Mouse (Mus musculus): ENCODE data around the gene Hmcn1. TPM values are rescaled to one million over a fixed set of nuclear protein-coding genes. Genes with fewer than 3 reads are reported as not detected.

Gene Hmcn1
- polyA plus RNA-seq, 1 experiment: 0.12 TPM

DNA sequence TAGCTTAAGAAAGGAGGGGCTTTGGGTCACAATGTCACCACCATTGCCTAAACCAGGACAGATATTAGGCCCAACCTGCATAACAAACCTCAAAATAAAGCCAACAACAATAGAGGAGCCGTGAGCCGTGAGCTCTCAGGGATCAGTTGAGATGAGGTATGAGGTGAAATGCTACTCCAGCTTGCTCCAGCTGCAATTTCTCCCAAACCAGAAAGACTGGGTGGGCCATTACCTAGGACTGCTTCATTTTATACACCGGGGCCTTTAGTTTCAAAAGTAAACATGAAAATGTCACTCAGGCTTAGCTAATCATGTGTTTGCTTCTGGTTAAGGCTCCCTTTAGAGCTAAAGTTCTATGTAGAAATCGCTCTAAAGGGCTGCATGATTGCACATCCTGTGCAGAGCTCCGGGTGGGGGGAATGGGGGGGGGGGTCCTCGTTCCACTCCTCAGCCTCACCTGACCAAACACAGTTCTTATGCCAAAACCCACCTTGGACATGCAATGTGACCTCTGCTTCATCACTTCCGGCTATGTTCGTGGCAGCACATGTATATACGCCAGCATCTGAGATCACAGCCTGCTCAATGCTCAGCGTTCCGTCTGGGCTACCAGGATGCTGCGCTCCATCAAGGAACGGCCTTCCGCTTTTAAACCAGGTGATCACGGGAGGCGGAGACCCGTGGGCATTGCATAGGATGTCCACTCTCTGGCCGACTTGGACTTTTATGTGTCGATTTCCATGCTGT is 250.0 kb downstream of the Hmcn1 start:
- no peaks in the 10 kb centered on the region for H3K27me3 ChIP-seq (ENCODE audit: control insufficient read depth, insufficient read depth, insufficient read length)
- H3K36me3 ChIP-seq (ENCODE audit: control insufficient read depth, insufficient read depth): no peaks in the 10 kb centered on the region
- no peaks in the 10 kb centered on the region for H3K79me2 ChIP-seq (ENCODE audit: control insufficient read depth, insufficient read depth)
- no peak overlapping the region for H3K4me3 ChIP-seq
- no peak for TF ChIP-seq E2F4 (IDR thresholded peaks at IDR 0.05; ENCODE audit: insufficient read depth)
- H3K4me2 ChIP-seq (ENCODE audit: low read depth): no peak overlapping the region
- H3ac ChIP-seq (ENCODE audit: control insufficient read depth, insufficient read length): no peak overlapping the region

GRCm38 (mm10) chr1:150742376-150743087 is 250.7 kb downstream of the Hmcn1 start:
- Histone ChIP-seq H3K36me3 (ENCODE audit: control insufficient read depth, insufficient read depth) (no peaks in the 10 kb centered on the region), H3ac (ENCODE audit: control insufficient read depth, insufficient read length) (no peak overlapping the region), H3K27me3 (ENCODE audit: control insufficient read depth, insufficient read depth, insufficient read length) (no peaks in the 10 kb centered on the region), H3K79me2 (ENCODE audit: control insufficient read depth, insufficient read depth) (no peaks in the 10 kb centered on the region), H3K4me2 (ENCODE audit: low read depth) (no peak overlapping the region), H3K4me3 (no peak overlapping the region)
- TF ChIP-seq SRF (IDR thresholded peaks at IDR 0.05; ENCODE audit: control insufficient read depth, insufficient read length, low read depth) (no peak), TCF3 (IDR thresholded peaks at IDR 0.05; ENCODE audit: insufficient read length, low read depth) (no peak), CEBPB (IDR thresholded peaks at IDR 0.05; ENCODE audit: insufficient read depth, poor library complexity, severe bottlenecking) (no peak), POLR2A (IDR thresholded peaks at IDR 0.05; ENCODE audit: insufficient read length, low read depth) (no peak), MYOD1 (IDR thresholded peaks at IDR 0.05; ENCODE audit: control insufficient read depth in 1 of 3, insufficient read length in 2 of 3, low read depth in 2 of 3) (no peak), REST (IDR thresholded peaks at IDR 0.05; ENCODE audit: insufficient read depth, insufficient read length) (no peak), E2F4 (IDR thresholded peaks at IDR 0.05; ENCODE audit: insufficient read depth) (no peak), TCF12 (IDR thresholded peaks at IDR 0.05; ENCODE audit: insufficient read depth, poor library complexity, severe bottlenecking) (no peak), MYOG (IDR thresholded peaks at IDR 0.05; ENCODE audit: control insufficient read depth in 1 of 3, insufficient read depth in 1 of 3, insufficient read length in 2 of 3, low read depth in 2 of 3) (no peak), USF1 (IDR thresholded peaks at IDR 0.05; ENCODE audit: low read depth) (no peak), POLR2AphosphoS2 (IDR thresholded peaks at IDR 0.05; ENCODE audit: insufficient read length, low read depth) (no peak), MAX (IDR thresholded peaks at IDR 0.05; ENCODE audit: low read depth) (no peak)

DNA sequence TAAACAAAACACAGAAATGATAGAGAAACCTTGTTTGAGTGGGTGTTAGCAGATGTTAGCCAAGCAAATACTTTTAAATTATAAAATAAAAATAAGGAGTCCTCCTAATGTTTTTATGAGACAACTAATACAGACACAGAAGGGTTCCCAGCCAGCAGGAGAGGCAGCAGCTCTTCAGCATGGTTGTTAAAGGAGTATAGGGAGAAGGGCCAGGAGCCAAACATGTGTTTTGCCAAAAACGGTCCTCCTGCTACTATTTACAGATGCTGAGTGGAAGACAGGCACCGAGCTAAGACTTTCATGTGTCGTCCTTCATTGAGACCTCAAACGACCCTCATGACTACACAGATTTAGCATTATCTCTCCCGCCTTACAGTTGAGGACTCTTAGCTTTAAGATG is 281.8 kb downstream of the Hmcn1 start:
- TF ChIP-seq USF1 (IDR thresholded peaks at IDR 0.05; ENCODE audit: low read depth) (no peak), REST (IDR thresholded peaks at IDR 0.05; ENCODE audit: insufficient read depth, insufficient read length) (no peak), TCF12 (IDR thresholded peaks at IDR 0.05; ENCODE audit: insufficient read depth, poor library complexity, severe bottlenecking) (no peak), MYOD1 (IDR thresholded peaks at IDR 0.05; ENCODE audit: control insufficient read depth in 1 of 3, insufficient read length in 2 of 3, low read depth in 2 of 3) (no peak), MAX (IDR thresholded peaks at IDR 0.05; ENCODE audit: low read depth) (no peak), E2F4 (IDR thresholded peaks at IDR 0.05; ENCODE audit: insufficient read depth) (no peak), TCF3 (IDR thresholded peaks at IDR 0.05; ENCODE audit: insufficient read length, low read depth) (no peak)
- Histone ChIP-seq H3K4me2 (ENCODE audit: low read depth) (no peak overlapping the region), H3ac (ENCODE audit: control insufficient read depth, insufficient read length) (no peak overlapping the region), H3K36me3 (ENCODE audit: control insufficient read depth, insufficient read depth) (no peaks in the 10 kb centered on the region), H3K79me2 (ENCODE audit: control insufficient read depth, insufficient read depth) (no peaks in the 10 kb centered on the region), H3K27me3 (ENCODE audit: control insufficient read depth, insufficient read depth, insufficient read length) (no peaks in the 10 kb centered on the region), H3K4me3 (no peak overlapping the region)

GRCm38 (mm10) chr1:150706502-150706901 is 286.7 kb downstream of the Hmcn1 start:
- Histone ChIP-seq H3K36me3 (ENCODE audit: control insufficient read depth, insufficient read depth) (no peaks in the 10 kb centered on the region), H3ac (ENCODE audit: control insufficient read depth, insufficient read length) (no peak overlapping the region), H3K4me3 (no peak overlapping the region), H3K4me2 (ENCODE audit: low read depth) (no peak overlapping the region), H3K79me2 (ENCODE audit: control insufficient read depth, insufficient read depth) (no peaks in the 10 kb centered on the region), H3K27me3 (ENCODE audit: control insufficient read depth, insufficient read depth, insufficient read length) (no peaks in the 10 kb centered on the region)
- TF ChIP-seq MYOG (IDR thresholded peaks at IDR 0.05; ENCODE audit: control insufficient read depth in 1 of 3, insufficient read depth in 1 of 3, insufficient read length in 2 of 3, low read depth in 2 of 3) (no peak), TCF12 (IDR thresholded peaks at IDR 0.05; ENCODE audit: insufficient read depth, poor library complexity, severe bottlenecking) (no peak), MYOD1 (IDR thresholded peaks at IDR 0.05; ENCODE audit: control insufficient read depth in 1 of 3, insufficient read length in 2 of 3, low read depth in 2 of 3) (no peak), SRF (IDR thresholded peaks at IDR 0.05; ENCODE audit: control insufficient read depth, insufficient read length, low read depth) (no peak), E2F4 (IDR thresholded peaks at IDR 0.05; ENCODE audit: insufficient read depth) (no peak), MAX (IDR thresholded peaks at IDR 0.05; ENCODE audit: low read depth) (no peak), CEBPB (IDR thresholded peaks at IDR 0.05; ENCODE audit: insufficient read depth, poor library complexity, severe bottlenecking) (no peak)

GRCm38 (mm10) chr1:150697749-150698148 is 295.5 kb downstream of the Hmcn1 start:
- no peaks in the 10 kb centered on the region for H3K79me2 ChIP-seq (ENCODE audit: control insufficient read depth, insufficient read depth)
- H3ac ChIP-seq (ENCODE audit: control insufficient read depth, insufficient read length): no peak overlapping the region
- H3K36me3 ChIP-seq (ENCODE audit: control insufficient read depth, insufficient read depth): no peaks in the 10 kb centered on the region
- H3K4me3 ChIP-seq: no peak overlapping the region
- H3K4me2 ChIP-seq (ENCODE audit: low read depth): no peak overlapping the region
- no peaks in the 10 kb centered on the region for H3K27me3 ChIP-seq (ENCODE audit: control insufficient read depth, insufficient read depth, insufficient read length)
- TF ChIP-seq USF1 (IDR thresholded peaks at IDR 0.05; ENCODE audit: low read depth): no peak
- TF ChIP-seq MYOD1 (IDR thresholded peaks at IDR 0.05; ENCODE audit: control insufficient read depth in 1 of 3, insufficient read length in 2 of 3, low read depth in 2 of 3): no peak
- no peak for TF ChIP-seq SRF (IDR thresholded peaks at IDR 0.05; ENCODE audit: control insufficient read depth, insufficient read length, low read depth)
- TF ChIP-seq POLR2A (IDR thresholded peaks at IDR 0.05; ENCODE audit: insufficient read length, low read depth): no peak
- no peak for TF ChIP-seq REST (IDR thresholded peaks at IDR 0.05; ENCODE audit: insufficient read depth, insufficient read length)
- no peak for TF ChIP-seq TCF3 (IDR thresholded peaks at IDR 0.05; ENCODE audit: insufficient read length, low read depth)
- TF ChIP-seq MYOG (IDR thresholded peaks at IDR 0.05; ENCODE audit: control insufficient read depth in 1 of 3, insufficient read depth in 1 of 3, insufficient read length in 2 of 3, low read depth in 2 of 3): no peak
- TF ChIP-seq TCF12 (IDR thresholded peaks at IDR 0.05; ENCODE audit: insufficient read depth, poor library complexity, severe bottlenecking): no peak
- TF ChIP-seq E2F4 (IDR thresholded peaks at IDR 0.05; ENCODE audit: insufficient read depth): no peak
- no peak for TF ChIP-seq MAX (IDR thresholded peaks at IDR 0.05; ENCODE audit: low read depth)
- no peak for TF ChIP-seq POLR2AphosphoS2 (IDR thresholded peaks at IDR 0.05; ENCODE audit: insufficient read length, low read depth)
- TF ChIP-seq CEBPB (IDR thresholded peaks at IDR 0.05; ENCODE audit: insufficient read depth, poor library complexity, severe bottlenecking): no peak

Data from myocyte (in vitro differentiated cells).